Mouse (Mus musculus): ENCODE measurements around the gene Zfp507. TPM values are rescaled to one million over a fixed set of nuclear protein-coding genes. Genes with fewer than 3 reads are reported as not detected.

Gene Zfp507
- polyA plus RNA-seq, 1 experiment from 2014 or later = 18.5 TPM

DNA sequence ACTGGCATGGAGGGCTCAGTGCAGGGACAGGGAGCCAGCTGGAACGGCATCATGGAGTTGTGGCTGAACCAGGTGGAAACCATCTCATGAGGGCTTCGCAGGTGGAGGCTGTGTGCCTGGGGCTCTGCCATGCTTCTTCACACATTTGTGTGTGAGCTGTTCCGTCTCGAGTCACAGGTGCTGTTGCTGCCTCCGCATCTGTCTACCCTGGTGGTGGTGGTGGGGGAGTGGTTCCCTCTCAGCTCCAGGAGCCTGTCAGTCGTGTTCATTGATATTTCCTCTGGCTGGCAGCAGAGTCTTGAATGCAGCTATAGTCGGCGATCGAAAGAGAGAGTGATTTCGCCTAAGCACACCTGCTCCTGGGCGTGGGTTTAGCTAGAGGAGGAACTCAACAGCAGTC lies 10.5 kb upstream of the Zfp507 start:
- Histone ChIP-seq H3K27ac (no peak overlapping the region), H3K4me2 (no peak overlapping the region), H3K4me3 (no peak overlapping the region), H3K27me3 (no peaks in the 10 kb centered on the region), H3K9ac (no peak overlapping the region), H3K4me1 (no peaks in the 10 kb centered on the region), H3K36me3 (no peaks in the 10 kb centered on the region), H3K9me3 (no peaks in the 10 kb centered on the region)
- WGBS = 71% methylated on average over 11 of the region's 11 CpGs
- ATAC-seq (ENCODE audit: insufficient number of reproducible peaks, low FRiP score, low TSS enrichment, low read depth) = no peak

DNA sequence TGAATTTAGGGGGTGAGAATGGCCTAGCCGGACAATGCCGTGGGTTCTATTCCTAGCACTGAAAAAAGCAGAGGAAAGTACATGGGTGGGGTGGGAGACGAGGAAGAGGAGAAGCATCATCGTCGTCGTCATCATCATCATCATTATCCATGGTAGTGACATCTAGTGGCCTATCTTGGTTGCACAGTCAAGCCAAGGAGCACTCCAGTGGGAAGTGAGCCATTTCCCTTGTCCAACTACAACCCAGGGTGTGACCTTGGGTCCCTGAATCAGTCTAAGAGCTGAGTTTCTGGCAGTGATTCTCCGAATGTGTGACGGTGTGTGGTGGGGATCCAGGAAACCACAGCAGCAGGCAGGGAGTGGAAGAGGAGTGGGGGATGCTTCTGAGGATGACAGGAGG lies 7.9 kb upstream of the Zfp507 start:
- Histone ChIP-seq H3K27ac (no peak overlapping the region), H3K9me3 (no peaks in the 10 kb centered on the region), H3K4me2 (no peak overlapping the region), H3K4me1 (no peaks in the 10 kb centered on the region), H3K4me3 (no peak overlapping the region), H3K36me3 (no peaks in the 10 kb centered on the region), H3K27me3 (no peaks in the 10 kb centered on the region), H3K9ac (no peak overlapping the region)
- ATAC-seq (ENCODE audit: insufficient number of reproducible peaks, low FRiP score, low TSS enrichment, low read depth) = no peak
- WGBS = 54% methylated on average over 8 of the region's 8 CpGs

DNA sequence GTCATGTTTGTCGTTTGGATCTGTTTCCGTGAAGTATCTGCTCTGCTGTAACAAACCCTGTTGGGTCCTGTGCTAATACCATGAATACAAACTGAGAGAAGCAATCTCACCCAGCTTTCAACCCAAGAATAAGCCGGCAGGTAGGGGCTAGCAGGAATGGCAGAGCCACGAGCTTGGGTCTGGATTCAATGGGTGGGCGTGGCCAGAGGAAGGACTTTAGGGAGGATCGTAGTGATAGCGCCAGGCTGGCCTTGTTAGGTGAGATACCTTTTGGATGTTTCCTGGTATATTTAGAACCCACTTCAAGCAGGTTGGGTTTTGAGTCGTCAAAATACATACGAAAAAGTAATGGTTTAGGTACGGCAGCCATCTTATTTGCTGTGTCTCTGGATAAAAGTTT lies 1.4 kb upstream of the Zfp507 start:
- no peak overlapping the region for H3K9ac ChIP-seq
- no peak for ATAC-seq (ENCODE audit: insufficient number of reproducible peaks, low FRiP score, low TSS enrichment, low read depth)
- no peak overlapping the region for H3K4me3 ChIP-seq
- no peak overlapping the region for H3K27ac ChIP-seq
- peaks cover 15% of the 10 kb centered on the region for H3K36me3 ChIP-seq
- peaks cover 9% of the 10 kb centered on the region for H3K4me1 ChIP-seq
- H3K9me3 ChIP-seq = no peaks in the 10 kb centered on the region
- H3K27me3 ChIP-seq = no peaks in the 10 kb centered on the region
- 82% methylated on average over 10 of the region's 10 CpGs for WGBS
- no peak overlapping the region for H3K4me2 ChIP-seq

DNA sequence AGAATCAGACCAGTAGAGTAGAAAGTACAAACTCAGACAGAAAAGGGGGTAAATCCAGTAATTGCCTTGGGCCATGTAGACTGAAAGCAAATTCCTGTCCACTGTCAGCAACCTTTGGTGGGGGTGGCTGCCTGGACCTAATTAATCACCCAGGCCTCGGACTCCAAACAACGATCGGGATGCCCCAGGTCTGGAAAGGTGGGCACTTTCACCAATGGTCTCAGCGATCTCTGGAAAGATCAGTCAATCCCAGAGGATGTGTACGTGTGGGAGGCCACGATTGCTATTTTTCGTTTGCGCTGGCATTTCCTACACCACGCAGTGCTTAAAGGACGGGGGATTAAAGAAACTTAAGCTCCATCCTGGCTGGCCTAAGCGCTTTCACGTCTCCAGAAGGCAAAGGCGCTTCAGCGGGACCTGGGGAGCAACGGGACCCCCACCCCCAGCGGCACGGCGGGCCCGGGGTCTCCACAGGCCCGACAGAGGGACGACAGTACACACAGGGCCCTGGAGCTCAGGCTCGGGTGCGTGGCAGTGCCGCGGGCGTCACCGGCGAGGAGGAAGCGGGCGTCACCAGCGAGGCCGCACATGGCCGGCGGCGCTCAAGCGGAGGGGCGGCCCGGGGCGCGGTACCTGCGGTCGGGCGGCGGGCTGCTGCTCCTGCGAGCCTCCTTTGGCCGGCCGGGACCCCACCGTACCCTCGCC lies 450 bp downstream of the Zfp507 start:
- Histone ChIP-seq H3K27me3 (no peaks in the 10 kb centered on the region), H3K36me3 (peaks cover 31% of the 10 kb centered on the region), H3K9me3 (no peaks in the 10 kb centered on the region), H3K9ac (peak overlapping the region; percentile 95), H3K4me1 (peaks cover 9% of the 10 kb centered on the region), H3K4me2 (peak overlapping the region; percentile 63), H3K27ac (peak overlapping the region; percentile 91), H3K4me3 (peak overlapping the region; percentile 92)
- WGBS = under 1% methylated on average over 42 of the region's 49 CpGs
- peak; percentile 75 for ATAC-seq (ENCODE audit: insufficient number of reproducible peaks, low FRiP score, low TSS enrichment, low read depth)

DNA sequence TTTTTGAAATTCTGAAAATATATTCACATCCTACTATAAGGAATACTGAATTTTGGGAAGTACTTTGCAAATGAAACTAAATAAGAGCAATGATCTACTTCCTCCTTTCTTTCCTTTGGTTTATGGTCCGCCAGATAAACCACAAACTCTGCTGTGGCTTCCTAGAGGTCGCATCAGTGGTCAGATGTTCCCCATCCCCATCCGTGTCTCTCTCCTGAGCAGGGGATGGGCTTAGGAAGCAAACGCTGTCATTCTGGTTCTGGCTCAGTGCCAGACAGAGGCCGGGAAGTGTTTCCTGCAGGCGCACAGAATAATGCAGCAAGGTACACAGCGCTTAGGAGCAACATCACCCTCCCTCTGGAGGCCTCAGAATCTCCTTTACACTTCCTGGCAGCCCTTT lies 6.7 kb downstream of the Zfp507 start:
- Histone ChIP-seq H3K4me3 (no peak overlapping the region), H3K36me3 (peaks cover 82% of the 10 kb centered on the region), H3K9ac (no peak overlapping the region), H3K27ac (no peak overlapping the region), H3K4me2 (no peak overlapping the region), H3K27me3 (no peaks in the 10 kb centered on the region), H3K4me1 (peaks cover 8% of the 10 kb centered on the region), H3K9me3 (no peaks in the 10 kb centered on the region)
- ATAC-seq (ENCODE audit: insufficient number of reproducible peaks, low FRiP score, low TSS enrichment, low read depth) = no peak
- WGBS = 66% methylated on average over 7 of the region's 7 CpGs

DNA sequence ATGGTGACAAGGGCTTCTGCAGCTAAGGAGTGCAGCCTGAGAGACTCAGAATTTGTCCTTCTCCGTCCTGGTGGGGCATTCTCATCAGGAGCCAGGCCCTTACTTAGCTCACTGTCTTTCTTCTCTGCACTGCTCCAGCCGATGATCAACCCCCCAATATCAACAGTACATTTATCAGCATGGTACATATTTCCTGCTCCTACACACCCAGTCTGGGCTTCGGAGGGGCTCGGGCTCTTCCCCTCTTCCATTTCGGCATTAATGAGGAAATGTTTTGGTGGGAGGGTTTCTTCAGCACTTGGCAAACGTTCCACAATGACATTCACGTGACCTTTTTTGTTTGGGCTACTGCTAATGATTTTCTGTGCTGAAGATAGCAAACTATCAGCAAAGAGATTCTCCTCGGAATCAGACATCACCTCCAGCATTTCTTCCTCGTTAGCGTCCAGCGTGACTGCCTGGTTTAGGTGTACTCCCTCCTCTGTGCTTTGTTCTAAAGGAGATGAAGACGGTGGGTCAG lies 8.6 kb downstream of the Zfp507 start:
- H3K36me3 ChIP-seq = peaks cover 84% of the 10 kb centered on the region
- no peak overlapping the region for H3K9ac ChIP-seq
- no peak overlapping the region for H3K4me2 ChIP-seq
- H3K27me3 ChIP-seq = no peaks in the 10 kb centered on the region
- H3K27ac ChIP-seq = no peak overlapping the region
- no peak overlapping the region for H3K4me3 ChIP-seq
- ATAC-seq (ENCODE audit: insufficient number of reproducible peaks, low FRiP score, low TSS enrichment, low read depth) = no peak
- 88% methylated on average over 12 of the region's 12 CpGs for WGBS
- H3K9me3 ChIP-seq = no peaks in the 10 kb centered on the region
- peaks cover 8% of the 10 kb centered on the region; the same call in 1 of the 2 replicates for H3K4me1 ChIP-seq

DNA sequence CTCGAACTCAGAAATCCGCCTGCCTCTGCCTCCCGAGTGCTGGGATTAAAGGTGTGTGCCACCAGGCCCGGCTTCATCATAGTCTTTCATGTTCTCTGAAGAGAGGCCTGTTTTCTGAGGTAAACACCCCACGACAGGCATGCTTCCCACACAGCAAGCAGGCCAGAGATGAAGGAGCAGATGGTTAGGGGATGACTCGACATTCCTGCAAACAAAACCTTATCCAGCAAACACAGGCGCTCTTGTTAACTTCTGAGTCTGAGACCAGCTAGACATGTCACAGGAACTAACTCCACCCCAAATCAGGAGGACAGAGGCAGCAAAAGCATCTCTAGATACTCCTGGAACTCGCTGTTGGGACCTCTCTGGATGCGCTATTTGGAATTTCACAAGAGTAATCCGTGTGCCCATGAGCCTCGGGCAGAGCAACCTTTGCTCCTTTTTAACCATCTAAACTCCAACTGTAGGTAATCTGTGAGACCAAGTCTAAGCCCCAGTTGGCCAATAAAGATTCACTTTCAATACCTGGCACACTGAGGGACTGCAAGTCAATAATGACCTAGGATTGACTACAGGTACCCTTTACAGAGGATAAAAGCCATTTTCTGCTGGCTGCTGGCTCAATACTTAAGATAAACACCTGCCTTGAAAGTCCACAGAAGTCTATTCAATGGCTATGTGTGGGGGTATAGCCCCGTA lies 10.5 kb downstream of the Zfp507 start:
- no peak for ATAC-seq (ENCODE audit: insufficient number of reproducible peaks, low FRiP score, low TSS enrichment, low read depth)
- Histone ChIP-seq H3K9ac (no peak overlapping the region), H3K36me3 (peaks cover 82% of the 10 kb centered on the region), H3K4me3 (no peak overlapping the region), H3K27ac (no peak overlapping the region), H3K9me3 (no peaks in the 10 kb centered on the region), H3K27me3 (no peaks in the 10 kb centered on the region), H3K4me2 (no peak overlapping the region), H3K4me1 (peaks cover 8% of the 10 kb centered on the region; the same call in 1 of the 2 replicates)
- WGBS = 81% methylated on average over 12 of the region's 12 CpGs

DNA sequence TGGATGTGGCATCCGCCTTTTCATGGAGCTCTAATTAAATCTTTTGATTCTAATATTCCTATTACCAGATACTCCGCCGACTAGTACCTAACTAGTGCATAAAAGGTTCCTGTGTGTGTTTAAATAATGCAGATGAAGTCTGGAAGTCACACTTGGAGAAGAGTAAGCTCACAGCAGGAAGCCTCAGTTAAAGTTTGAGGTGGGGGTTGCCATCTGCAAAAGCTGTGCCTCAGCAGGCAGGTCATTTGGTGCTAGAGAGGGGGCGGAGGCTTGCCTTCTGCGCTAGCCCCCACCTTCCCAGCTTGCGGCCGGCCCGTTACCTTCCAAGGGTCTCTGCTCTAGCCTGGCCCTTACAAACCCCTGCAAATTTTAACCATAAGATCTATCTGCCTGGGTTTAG lies 11.9 kb downstream of the Zfp507 start:
- Histone ChIP-seq H3K27ac (no peak overlapping the region), H3K4me3 (no peak overlapping the region), H3K9me3 (no peaks in the 10 kb centered on the region), H3K9ac (no peak overlapping the region), H3K36me3 (peaks cover 80% of the 10 kb centered on the region), H3K4me1 (peaks cover 6% of the 10 kb centered on the region; the same call in 1 of the 2 replicates), H3K27me3 (no peaks in the 10 kb centered on the region), H3K4me2 (no peak overlapping the region)
- ATAC-seq (ENCODE audit: insufficient number of reproducible peaks, low FRiP score, low TSS enrichment, low read depth) = no peak
- 43% methylated on average over 8 of the region's 8 CpGs for WGBS

DNA sequence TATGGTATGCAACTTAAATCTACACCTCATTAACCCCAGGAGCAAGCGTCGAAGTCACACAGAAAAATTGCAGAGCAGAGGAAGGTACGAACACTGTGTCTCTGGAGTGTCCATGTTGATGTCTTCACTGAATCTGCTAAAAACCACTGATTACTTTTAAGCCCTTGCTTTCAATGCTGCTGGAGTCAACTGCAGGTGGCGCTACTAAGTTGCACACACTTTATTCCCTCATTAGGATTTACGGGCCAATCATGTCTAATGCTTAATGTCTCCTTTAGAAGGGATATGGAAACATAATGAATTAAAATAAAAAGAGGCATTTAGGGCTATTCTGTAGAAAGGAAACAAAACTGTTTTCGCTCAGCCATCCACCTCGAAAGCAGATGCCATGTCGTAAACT lies 12.6 kb downstream of the Zfp507 start:
- Histone ChIP-seq H3K4me1 (peaks cover 6% of the 10 kb centered on the region; the same call in 1 of the 2 replicates), H3K4me3 (no peak overlapping the region), H3K27me3 (no peaks in the 10 kb centered on the region), H3K4me2 (no peak overlapping the region), H3K27ac (no peak overlapping the region), H3K36me3 (peaks cover 80% of the 10 kb centered on the region), H3K9me3 (no peaks in the 10 kb centered on the region), H3K9ac (no peak overlapping the region)
- ATAC-seq (ENCODE audit: insufficient number of reproducible peaks, low FRiP score, low TSS enrichment, low read depth) = no peak
- 59% methylated on average over 8 of the region's 8 CpGs for WGBS

DNA sequence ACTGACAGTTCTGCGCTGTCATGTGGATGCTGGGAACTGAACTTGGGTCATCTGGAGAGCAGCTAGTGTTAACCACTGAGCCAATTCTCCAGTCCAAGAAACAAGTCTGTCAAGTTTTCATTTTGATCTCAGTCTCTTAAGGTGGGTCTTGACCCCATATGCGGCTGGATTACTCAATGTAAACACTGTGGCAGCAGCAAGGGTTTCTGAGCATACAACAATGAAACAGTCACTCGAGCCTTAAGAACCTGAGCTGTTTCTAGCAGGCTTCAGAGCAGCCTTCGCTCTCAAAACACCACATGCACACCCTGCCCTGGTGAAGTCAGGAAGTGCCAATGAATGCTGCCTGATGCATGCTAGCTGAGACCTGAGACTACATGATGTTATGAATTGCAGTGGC lies 17.2 kb downstream of the Zfp507 start:
- H3K9me3 ChIP-seq = no peaks in the 10 kb centered on the region
- no peak for ATAC-seq (ENCODE audit: insufficient number of reproducible peaks, low FRiP score, low TSS enrichment, low read depth)
- H3K36me3 ChIP-seq = peaks cover 79% of the 10 kb centered on the region
- no peaks in the 10 kb centered on the region for H3K27me3 ChIP-seq
- H3K4me2 ChIP-seq = no peak overlapping the region
- no peak overlapping the region for H3K9ac ChIP-seq
- H3K4me3 ChIP-seq = no peak overlapping the region
- no peak overlapping the region for H3K27ac ChIP-seq
- 78% methylated on average over 4 of the region's 4 CpGs for WGBS
- no peaks in the 10 kb centered on the region for H3K4me1 ChIP-seq

DNA sequence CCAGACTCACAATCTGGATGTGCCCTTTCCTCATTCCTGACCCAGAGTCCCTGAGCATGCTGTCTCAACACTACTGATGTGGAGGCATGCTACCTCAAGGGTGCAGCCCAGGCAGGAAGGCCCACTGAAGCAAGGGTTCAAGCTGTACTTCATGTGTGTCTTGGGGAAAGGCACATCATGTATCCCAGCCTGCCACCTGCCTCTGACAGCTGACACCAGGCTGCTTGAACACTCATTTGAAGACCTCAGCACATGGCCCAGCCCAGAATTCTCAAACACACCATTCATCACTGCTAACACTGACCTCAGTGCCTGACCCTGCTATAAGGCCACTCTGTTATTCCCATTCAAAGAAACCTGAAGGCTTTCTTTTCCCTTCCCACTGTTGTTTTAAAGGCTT lies 20.6 kb downstream of the Zfp507 start:
- Histone ChIP-seq H3K27me3 (no peaks in the 10 kb centered on the region), H3K4me3 (no peak overlapping the region), H3K9me3 (no peaks in the 10 kb centered on the region), H3K4me2 (no peak overlapping the region), H3K36me3 (peaks cover 74% of the 10 kb centered on the region), H3K27ac (no peak overlapping the region), H3K4me1 (no peaks in the 10 kb centered on the region), H3K9ac (no peak overlapping the region)
- no peak for ATAC-seq (ENCODE audit: insufficient number of reproducible peaks, low FRiP score, low TSS enrichment, low read depth)

DNA sequence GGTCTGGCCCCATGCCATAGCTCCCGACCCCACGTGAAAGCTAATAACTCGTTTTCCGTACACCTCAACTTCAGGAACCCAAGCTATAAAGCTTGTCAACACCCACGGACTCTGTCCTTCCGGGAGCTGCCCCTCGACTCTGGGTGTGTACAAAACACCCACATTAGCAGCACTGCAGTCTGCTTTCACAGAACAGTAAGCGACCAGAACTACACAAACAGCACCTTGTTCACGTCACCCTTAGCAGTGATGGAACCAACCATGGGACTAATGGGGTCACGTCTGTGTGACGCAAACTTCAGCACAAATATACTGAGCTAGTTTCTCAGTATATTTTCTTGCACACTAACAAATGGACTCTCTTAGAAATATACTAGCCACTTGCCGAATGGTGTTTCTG lies 28.7 kb downstream of the Zfp507 start:
- H3K9me3 ChIP-seq = no peaks in the 10 kb centered on the region
- H3K27me3 ChIP-seq = no peaks in the 10 kb centered on the region
- peaks cover 63% of the 10 kb centered on the region for H3K36me3 ChIP-seq
- H3K9ac ChIP-seq = no peak overlapping the region
- H3K27ac ChIP-seq = no peak overlapping the region
- ATAC-seq (ENCODE audit: insufficient number of reproducible peaks, low FRiP score, low TSS enrichment, low read depth) = no peak
- no peaks in the 10 kb centered on the region for H3K4me1 ChIP-seq
- H3K4me2 ChIP-seq = no peak overlapping the region
- H3K4me3 ChIP-seq = no peak overlapping the region
- WGBS = 74% methylated on average over 12 of the region's 12 CpGs

Measured in limb, embryonic 15.5 days (tissue).